Mouse (Mus musculus) v-Abl transformed pro-B cells (cell line): Measurements from ENCODE around the gene Lmo4.

Experiments used
- in situ Hi-C, 2 experiments: fragments of 400-800 bp; cut with MboI; formaldehyde crosslinking; loops; one replicate each; pipeline ENCODE4 v1.15.1; 2025; ENCODE audit not compliant: unreplicated experiment in 2 of 2

The Lmo4 gene

GRCm38 (mm10) chr3:144204413-144205311 lies at the start of gene Lmo4:
Lmo4 (minus strand) TSS chr3:144205220.
- in situ Hi-C loops: loop anchor here (5.0 to 25.0 kb wide), 11 partner anchors 263 to 1717 kb away; partner anchors contain the start of genes Gtf2b (in 2 of the 2), Gbp5 (in 1 of the 2), Hs2st1 (in 1 of the 2) and Odf2l (in 1 of the 2)

GRCm38 (mm10) chr3:144254281-144254680 lies 49.3 kb upstream of the Lmo4 start:
- in situ Hi-C loops: no loop called here

GRCm38 (mm10) chr3:144253018-144253417 lies 48.0 kb upstream of the Lmo4 start:
- in situ Hi-C loops: no loop called here

GRCm38 (mm10) chr3:144252109-144252508 lies 47.1 kb upstream of the Lmo4 start:
- in situ Hi-C loops: no loop called here

- in situ Hi-C loops: no loop called here
These were observed 37.1 kb upstream of the Lmo4 start for GRCm38 (mm10) chr3:144242025-144242673.

GRCm38 (mm10) chr3:144241161-144241560 lies 36.1 kb upstream of the Lmo4 start:
- in situ Hi-C loops: no loop called here

GRCm38 (mm10) chr3:144238482-144238881 lies 33.5 kb upstream of the Lmo4 start:
- in situ Hi-C loops: no loop called here

- in situ Hi-C loops: no loop called here
These were observed 27.5 kb upstream of the Lmo4 start for GRCm38 (mm10) chr3:144232347-144233008.

GRCm38 (mm10) chr3:144231931-144232330 lies 26.9 kb upstream of the Lmo4 start:
- in situ Hi-C loops: no loop called here

GRCm38 (mm10) chr3:144231419-144231818 lies 26.4 kb upstream of the Lmo4 start:
- in situ Hi-C loops: no loop called here

- in situ Hi-C loops: no loop called here
These were observed 25.0 kb upstream of the Lmo4 start for GRCm38 (mm10) chr3:144230016-144230415.

- in situ Hi-C loops: no loop called here
These were observed 24.3 kb upstream of the Lmo4 start for GRCm38 (mm10) chr3:144229312-144229711.

GRCm38 (mm10) chr3:144225456-144226240 lies 20.6 kb upstream of the Lmo4 start:
- in situ Hi-C loops: no loop called here

- in situ Hi-C loops: loop anchor here (25.0 kb wide), 6 partner anchors 587 to 1737 kb away; partner anchors contain the start of genes Gtf2b (in 2 of the 2), Gbp5 (in 1 of the 2), Odf2l (in 1 of the 2) and Znhit6 (in 1 of the 2)
These were observed 19.6 kb upstream of the Lmo4 start for GRCm38 (mm10) chr3:144224594-144224993.

GRCm38 (mm10) chr3:144223377-144224105 lies 18.5 kb upstream of the Lmo4 start:
- in situ Hi-C loops: loop anchor here (25.0 kb wide), 6 partner anchors 586 to 1736 kb away; partner anchors contain the start of genes Gtf2b (in 2 of the 2), Gbp5 (in 1 of the 2), Odf2l (in 1 of the 2) and Znhit6 (in 1 of the 2)

- in situ Hi-C loops: loop anchor here (25.0 kb wide), 6 partner anchors 585 to 1735 kb away; partner anchors contain the start of genes Gtf2b (in 2 of the 2), Gbp5 (in 1 of the 2), Odf2l (in 1 of the 2) and Znhit6 (in 1 of the 2)
These were observed 17.4 kb upstream of the Lmo4 start for GRCm38 (mm10) chr3:144222381-144222780.

GRCm38 (mm10) chr3:144207498-144207897 lies 2.5 kb upstream of the Lmo4 start:
- in situ Hi-C loops: loop anchor here (10.0 to 25.0 kb wide), 10 partner anchors 367 to 1720 kb away; partner anchors contain the start of genes Gtf2b (in 2 of the 2), Gbp5 (in 1 of the 2), Hs2st1 (in 1 of the 2) and Odf2l (in 1 of the 2)

- in situ Hi-C loops: loop anchor here (10.0 to 25.0 kb wide), 10 partner anchors 368 to 1720 kb away; partner anchors contain the start of genes Gtf2b (in 2 of the 2), Gbp5 (in 1 of the 2), Hs2st1 (in 1 of the 2) and Odf2l (in 1 of the 2)
These were observed 1.9 kb upstream of the Lmo4 start for GRCm38 (mm10) chr3:144206942-144207341.
